Mouse (Mus musculus): Measurements from ENCODE around the gene 1700024G13Rik. TPM values are rescaled to one million over a fixed set of nuclear protein-coding genes. Genes with fewer than 3 reads are reported as not detected.
"Not testable (repeated sequence)": the region's sequence is repeated elsewhere in the genome, so short reads cannot be mapped to it uniquely, and the experiment has no call there.

1700024G13Rik gene
- not detected in 2 replicates for polyA plus RNA-seq (2016; fragmentation: Nextera tagmentation; extraction: Ambion mirVana)

DNA sequence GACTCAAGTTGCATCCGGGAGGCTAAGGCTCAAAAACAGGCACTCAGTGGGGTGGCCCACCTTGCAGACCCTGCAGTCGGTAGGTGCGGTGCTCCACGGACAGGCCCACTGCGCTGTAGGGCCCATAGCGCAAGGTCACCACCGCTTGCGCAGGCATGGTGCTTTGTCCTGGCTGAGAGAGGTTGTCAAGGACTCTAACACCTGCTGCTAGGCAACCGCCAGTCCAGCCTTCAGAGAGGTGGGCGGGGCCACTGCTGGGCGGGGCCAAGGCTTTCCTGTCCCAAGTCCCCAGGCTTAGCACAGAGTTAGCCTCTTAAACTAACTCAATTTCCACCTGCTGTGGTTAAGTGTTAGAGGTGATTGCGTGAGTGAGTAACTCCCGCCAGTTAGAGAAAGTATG lies at the start of gene 1700024G13Rik:
1700024G13Rik (minus strand) TSS at position 196 of the 400 bp plus-strand sequence.
- H3K27ac ChIP-seq = no peak within 1 kb of the TSS
- WGBS = 2% methylated on average over 13 of the region's 13 CpGs
- peaks cover 30% of the 10 kb centered on the region; the same call in 1 of the 2 replicates for H3K27me3 ChIP-seq (ENCODE audit: insufficient read depth, poor library complexity, severe bottlenecking)
- H3K4me1 ChIP-seq = 0 out of 2 replicates have a peak, but pooled peaks cover 4% of the 10 kb centered on the region
- peak; percentile 89 for DNase-seq (ENCODE audit: low spot score)
- no peaks in the 10 kb centered on the region for H3K9me3 ChIP-seq
- H3K36me3 ChIP-seq = no peaks in the 10 kb centered on the region
- no peak within 1 kb of the TSS for H3K4me3 ChIP-seq

DNA sequence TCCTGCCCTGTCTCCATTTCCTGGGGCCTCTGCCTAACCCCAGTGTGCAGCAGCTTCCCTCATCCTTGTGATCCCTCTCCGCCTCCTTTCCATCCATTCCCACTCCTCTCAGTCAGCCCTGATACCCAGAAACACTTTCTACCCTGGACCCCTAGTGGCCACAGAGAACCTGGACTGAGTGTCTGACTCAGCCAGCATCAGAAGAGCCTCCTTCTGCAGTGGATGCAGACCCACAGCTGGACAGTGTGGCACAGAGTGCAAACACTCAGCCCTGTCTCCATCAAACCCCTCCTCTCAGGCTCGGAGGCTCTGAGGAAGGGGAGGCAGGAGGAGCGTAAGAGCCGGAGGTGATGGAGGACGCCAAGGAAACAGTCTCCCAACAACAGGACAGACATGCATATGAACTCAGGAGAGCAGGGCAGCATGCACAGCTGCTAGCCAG lies 49.2 kb upstream of the 1700024G13Rik start:
- Histone ChIP-seq H3K9me3 (no peaks in the 10 kb centered on the region), H3K27me3 (ENCODE audit: insufficient read depth, poor library complexity, severe bottlenecking) (peaks cover 15% of the 10 kb centered on the region; the same call in 1 of the 2 replicates), H3K4me3 (no peak overlapping the region), H3K4me1 (no peaks in the 10 kb centered on the region), H3K36me3 (no peaks in the 10 kb centered on the region), H3K27ac (no peak overlapping the region)
- whole genome bisulfite sequencing = 46% methylated on average over 5 of the region's 5 CpGs
- DNase-seq (ENCODE audit: low spot score) = peak; percentile 56

DNA sequence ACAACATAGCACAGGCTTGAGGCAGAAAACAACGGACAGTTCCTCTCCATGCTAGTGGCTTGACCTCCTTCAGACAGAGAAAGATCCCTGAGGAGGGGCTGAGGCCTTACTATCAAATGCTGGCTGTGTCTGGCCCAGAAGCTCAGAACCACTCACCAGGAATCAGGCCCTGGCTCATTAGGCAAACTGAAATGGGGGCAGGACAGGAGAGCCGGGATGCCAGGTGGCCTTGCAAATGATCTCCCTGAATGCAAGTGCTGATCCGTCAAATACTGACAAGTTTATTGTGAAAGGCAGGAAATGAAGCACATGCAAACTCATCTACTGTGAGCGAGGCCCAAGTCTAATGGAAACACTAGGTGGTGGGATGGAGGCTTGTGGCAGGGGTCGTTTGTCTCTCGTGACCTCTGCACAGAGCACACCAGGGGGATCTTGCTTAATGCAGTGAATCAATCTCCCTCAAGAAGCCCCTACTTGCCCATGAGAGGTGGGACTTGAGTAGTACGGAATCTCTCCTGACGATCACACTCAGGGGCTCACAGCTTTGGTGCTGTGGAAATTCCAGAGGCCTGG lies 40.9 kb upstream of the 1700024G13Rik start:
- peaks cover 6% of the 10 kb centered on the region; the same call in 1 of the 2 replicates for H3K27me3 ChIP-seq (ENCODE audit: insufficient read depth, poor library complexity, severe bottlenecking)
- no peaks in the 10 kb centered on the region for H3K9me3 ChIP-seq
- H3K4me3 ChIP-seq = no peak overlapping the region
- WGBS = 49% methylated on average over 8 of the region's 8 CpGs
- H3K36me3 ChIP-seq = no peaks in the 10 kb centered on the region
- no peak overlapping the region for H3K27ac ChIP-seq
- H3K4me1 ChIP-seq = no peaks in the 10 kb centered on the region
- no peak for DNase-seq (ENCODE audit: low spot score)

DNA sequence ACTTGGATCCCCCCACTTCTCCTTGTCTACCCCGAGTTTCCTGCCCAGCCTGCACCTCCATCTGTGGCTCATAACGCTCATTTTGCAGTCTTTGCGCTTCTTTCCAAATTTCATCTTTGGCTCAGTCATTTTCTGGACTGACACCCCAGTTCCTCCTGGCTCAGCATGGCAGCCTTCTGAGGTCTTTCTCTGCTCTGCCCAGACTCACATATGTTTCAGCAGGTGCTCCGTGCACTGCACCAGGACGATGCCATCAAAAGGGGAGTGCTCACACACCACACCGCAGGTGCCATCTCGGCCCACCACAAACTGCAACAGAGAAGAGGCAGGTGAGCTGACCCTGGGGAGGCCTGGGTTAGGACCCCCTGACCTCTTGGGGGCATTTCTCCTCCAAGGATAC lies 35.8 kb upstream of the 1700024G13Rik start:
- DNase-seq (ENCODE audit: low spot score) = no peak
- H3K27ac ChIP-seq = no peak overlapping the region
- WGBS = 80% methylated on average over 7 of the region's 7 CpGs
- H3K4me3 ChIP-seq = no peak overlapping the region
- peaks cover 9% of the 10 kb centered on the region; the same call in 1 of the 2 replicates for H3K27me3 ChIP-seq (ENCODE audit: insufficient read depth, poor library complexity, severe bottlenecking)
- no peaks in the 10 kb centered on the region for H3K9me3 ChIP-seq
- H3K36me3 ChIP-seq = no peaks in the 10 kb centered on the region
- no peaks in the 10 kb centered on the region for H3K4me1 ChIP-seq

DNA sequence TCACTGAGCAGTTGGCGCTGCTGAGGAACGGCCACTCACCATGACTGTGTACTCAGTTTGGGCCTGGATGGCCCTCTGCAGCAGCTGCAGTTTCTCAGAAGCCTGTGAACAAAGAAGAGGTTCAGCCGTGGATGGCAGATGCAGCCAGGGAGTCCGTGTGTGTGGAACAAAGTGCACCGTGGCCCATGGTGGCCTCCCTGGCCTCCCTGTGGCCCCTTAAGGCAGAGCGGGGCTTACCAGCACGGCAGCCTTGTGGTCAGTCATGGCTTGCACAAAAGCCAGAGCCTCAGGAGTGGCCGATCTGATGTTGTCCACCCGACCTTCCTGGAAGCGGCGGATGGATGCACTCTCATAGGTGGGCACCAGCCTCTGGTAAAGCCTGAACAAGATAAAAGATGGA lies 30.6 kb upstream of the 1700024G13Rik start:
- no peak for DNase-seq (ENCODE audit: low spot score)
- Histone ChIP-seq H3K27ac (no peak overlapping the region), H3K4me1 (no peaks in the 10 kb centered on the region), H3K27me3 (ENCODE audit: insufficient read depth, poor library complexity, severe bottlenecking) (no peaks in the 10 kb centered on the region; the same call in 1 of the 2 replicates), H3K9me3 (no peaks in the 10 kb centered on the region), H3K4me3 (no peak overlapping the region), H3K36me3 (no peaks in the 10 kb centered on the region)
- WGBS = 82% methylated on average over 11 of the region's 11 CpGs

DNA sequence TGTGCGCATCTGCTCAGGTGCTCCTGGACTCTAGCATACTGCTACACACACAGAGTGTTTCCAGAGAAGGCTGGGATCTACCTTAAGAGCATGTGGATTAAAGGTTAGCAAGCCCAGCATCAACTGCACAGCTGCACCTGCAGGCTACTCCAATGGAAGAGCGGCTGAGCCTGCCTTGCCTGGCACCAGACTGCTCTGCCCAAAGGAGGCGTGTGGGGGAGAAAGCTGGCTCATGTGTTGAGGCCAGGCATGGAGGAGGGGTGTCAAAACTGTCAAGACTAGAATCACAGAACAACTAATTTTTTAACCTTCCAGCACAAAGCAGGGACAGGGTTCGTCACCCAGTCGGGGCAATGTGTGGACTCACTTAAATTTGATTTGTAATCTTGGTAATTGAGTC lies 23.9 kb upstream of the 1700024G13Rik start:
- H3K36me3 ChIP-seq = no peaks in the 10 kb centered on the region
- no peak for DNase-seq (ENCODE audit: low spot score)
- 81% methylated on average over 5 of the region's 5 CpGs for WGBS
- no peaks in the 10 kb centered on the region for H3K9me3 ChIP-seq
- no peaks in the 10 kb centered on the region for H3K27me3 ChIP-seq (ENCODE audit: insufficient read depth, poor library complexity, severe bottlenecking)
- H3K4me3 ChIP-seq = no peak overlapping the region
- H3K4me1 ChIP-seq = no peaks in the 10 kb centered on the region
- no peak overlapping the region for H3K27ac ChIP-seq

DNA sequence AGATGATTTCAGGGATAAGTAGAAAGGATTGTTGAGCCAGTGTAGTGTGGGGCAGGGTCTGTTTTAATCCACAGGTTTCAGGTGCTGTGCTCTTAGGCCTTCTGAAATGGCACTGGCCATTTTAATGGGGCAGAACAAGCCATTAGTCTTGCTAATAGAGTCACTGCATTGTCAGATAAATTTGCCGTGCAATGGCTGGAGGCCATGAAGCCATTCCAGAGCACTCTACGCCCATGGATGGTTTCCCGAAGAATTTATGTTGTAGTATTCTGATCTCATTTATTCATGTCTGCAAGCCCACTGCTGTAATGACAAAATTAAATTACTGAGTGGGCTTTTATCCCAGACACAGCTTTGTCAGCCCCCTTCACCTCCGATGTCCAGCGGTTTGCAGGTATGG lies 21.9 kb upstream of the 1700024G13Rik start:
- no peaks in the 10 kb centered on the region for H3K9me3 ChIP-seq
- no peaks in the 10 kb centered on the region for H3K36me3 ChIP-seq
- no peak for DNase-seq (ENCODE audit: low spot score)
- WGBS = 90% methylated on average over 5 of the region's 5 CpGs
- no peak overlapping the region for H3K27ac ChIP-seq
- H3K4me1 ChIP-seq = no peaks in the 10 kb centered on the region
- H3K27me3 ChIP-seq (ENCODE audit: insufficient read depth, poor library complexity, severe bottlenecking) = no peaks in the 10 kb centered on the region
- no peak overlapping the region for H3K4me3 ChIP-seq

DNA sequence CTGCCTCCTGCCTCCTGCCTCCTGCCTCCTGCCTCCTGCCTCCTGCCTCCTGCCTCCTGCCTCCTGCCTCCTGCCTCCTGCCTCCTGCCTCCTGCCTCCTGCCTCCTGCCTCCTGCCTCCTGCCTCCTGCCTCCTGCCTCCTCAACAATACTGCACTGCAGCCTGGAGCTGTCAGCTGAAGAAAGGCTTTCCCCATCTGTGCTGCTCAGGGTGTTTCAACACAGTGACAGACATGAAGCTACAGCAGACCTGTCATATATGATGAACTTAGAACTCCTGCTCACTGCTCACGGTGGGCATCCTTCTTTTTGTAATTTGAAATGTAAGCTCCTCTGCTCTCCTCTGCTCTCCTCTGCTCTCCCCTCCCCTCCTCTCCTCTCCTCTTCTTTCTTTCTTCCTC lies 17.2 kb upstream of the 1700024G13Rik start:
- H3K4me1 ChIP-seq = not testable (repeated sequence)
- 81% methylated on average over 1 of the region's 1 CpGs for WGBS

DNA sequence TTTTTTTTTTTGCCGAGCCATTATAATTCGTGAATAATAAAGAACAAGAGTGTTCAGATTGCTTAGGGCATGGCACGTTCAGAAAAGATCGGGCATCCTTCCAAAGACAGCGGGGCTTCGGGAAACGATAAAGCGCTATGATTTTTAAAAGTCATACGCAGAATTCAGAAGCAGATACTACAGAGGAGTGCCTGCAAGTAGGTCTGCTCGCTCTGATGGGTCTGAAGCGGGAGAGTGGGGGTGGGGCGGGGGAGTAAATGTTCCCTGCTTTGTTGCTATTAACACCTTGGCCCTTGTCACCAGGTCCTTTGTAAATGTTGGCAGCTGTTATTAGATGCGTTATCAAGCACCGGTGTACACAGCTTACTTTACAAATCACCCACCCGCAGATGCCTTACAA lies 6.6 kb downstream of the 1700024G13Rik start:
- H3K4me1 ChIP-seq = peaks cover 28% of the 10 kb centered on the region
- H3K27ac ChIP-seq = no peak overlapping the region
- no peaks in the 10 kb centered on the region for H3K9me3 ChIP-seq
- H3K36me3 ChIP-seq = no peaks in the 10 kb centered on the region
- 35% methylated on average over 15 of the region's 15 CpGs for WGBS
- H3K4me3 ChIP-seq = no peak overlapping the region
- DNase-seq (ENCODE audit: low spot score) = no peak
- peaks cover 68% of the 10 kb centered on the region for H3K27me3 ChIP-seq (ENCODE audit: insufficient read depth, poor library complexity, severe bottlenecking)

More for the DNA sequence above, 17.2 kb upstream of the 1700024G13Rik start:
- H3K9me3 ChIP-seq; H3K36me3 ChIP-seq; DNase-seq (ENCODE audit: low spot score); H3K27ac ChIP-seq; H3K4me3 ChIP-seq; H3K27me3 ChIP-seq (ENCODE audit: insufficient read depth, poor library complexity, severe bottlenecking): not testable (repeated sequence)

DNA sequence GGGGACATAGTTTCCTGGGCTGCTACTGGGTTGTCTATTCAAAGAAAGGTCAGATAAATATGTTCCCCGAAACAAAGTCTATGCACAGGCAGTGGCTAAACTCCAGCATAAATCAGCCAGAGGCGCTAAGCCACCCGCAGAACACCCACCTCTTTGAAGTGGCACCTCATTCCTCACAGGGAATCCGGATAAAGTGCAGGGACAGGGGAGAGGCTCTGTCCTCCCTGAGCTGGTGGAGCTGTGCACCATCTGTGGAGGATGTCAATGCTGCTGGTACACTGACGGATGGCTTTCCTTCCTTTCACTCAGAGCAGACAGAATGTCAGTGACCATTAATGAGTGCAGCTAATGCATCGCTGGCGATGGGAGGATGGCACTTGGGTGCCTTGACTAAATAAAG lies 7.1 kb downstream of the 1700024G13Rik start:
- H3K9me3 ChIP-seq = no peaks in the 10 kb centered on the region
- H3K27ac ChIP-seq = no peak overlapping the region
- 20% methylated on average over 7 of the region's 7 CpGs for WGBS
- no peak overlapping the region for H3K4me3 ChIP-seq
- H3K4me1 ChIP-seq = peaks cover 28% of the 10 kb centered on the region
- H3K27me3 ChIP-seq (ENCODE audit: insufficient read depth, poor library complexity, severe bottlenecking) = peaks cover 70% of the 10 kb centered on the region
- no peaks in the 10 kb centered on the region for H3K36me3 ChIP-seq
- no peak for DNase-seq (ENCODE audit: low spot score)

DNA sequence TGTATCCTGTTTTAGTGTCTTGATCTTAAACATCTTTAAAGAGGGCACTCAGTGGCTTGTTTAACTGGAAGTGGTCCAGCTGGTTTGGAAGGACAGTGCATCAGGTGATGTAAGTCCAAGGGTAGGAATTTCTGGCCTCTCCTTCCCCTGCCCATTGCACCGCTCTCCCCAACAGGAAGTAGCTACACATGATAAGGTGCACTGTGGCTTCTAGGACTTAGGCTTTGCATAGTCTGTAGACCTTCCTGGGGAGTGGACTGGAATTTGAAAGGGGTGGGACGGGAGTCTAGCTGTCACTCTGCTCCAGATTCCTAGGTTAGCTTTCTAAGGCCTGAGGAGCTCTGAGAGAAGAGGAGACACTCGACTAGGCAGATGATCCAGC lies 8.1 kb downstream of the 1700024G13Rik start:
- H3K9me3 ChIP-seq = no peaks in the 10 kb centered on the region
- no peak overlapping the region for H3K27ac ChIP-seq
- WGBS = 24% methylated on average over 3 of the region's 3 CpGs
- no peaks in the 10 kb centered on the region for H3K36me3 ChIP-seq
- no peak for DNase-seq (ENCODE audit: low spot score)
- no peak overlapping the region for H3K4me3 ChIP-seq
- H3K4me1 ChIP-seq = peaks cover 28% of the 10 kb centered on the region
- H3K27me3 ChIP-seq (ENCODE audit: insufficient read depth, poor library complexity, severe bottlenecking) = peaks cover 62% of the 10 kb centered on the region

DNA sequence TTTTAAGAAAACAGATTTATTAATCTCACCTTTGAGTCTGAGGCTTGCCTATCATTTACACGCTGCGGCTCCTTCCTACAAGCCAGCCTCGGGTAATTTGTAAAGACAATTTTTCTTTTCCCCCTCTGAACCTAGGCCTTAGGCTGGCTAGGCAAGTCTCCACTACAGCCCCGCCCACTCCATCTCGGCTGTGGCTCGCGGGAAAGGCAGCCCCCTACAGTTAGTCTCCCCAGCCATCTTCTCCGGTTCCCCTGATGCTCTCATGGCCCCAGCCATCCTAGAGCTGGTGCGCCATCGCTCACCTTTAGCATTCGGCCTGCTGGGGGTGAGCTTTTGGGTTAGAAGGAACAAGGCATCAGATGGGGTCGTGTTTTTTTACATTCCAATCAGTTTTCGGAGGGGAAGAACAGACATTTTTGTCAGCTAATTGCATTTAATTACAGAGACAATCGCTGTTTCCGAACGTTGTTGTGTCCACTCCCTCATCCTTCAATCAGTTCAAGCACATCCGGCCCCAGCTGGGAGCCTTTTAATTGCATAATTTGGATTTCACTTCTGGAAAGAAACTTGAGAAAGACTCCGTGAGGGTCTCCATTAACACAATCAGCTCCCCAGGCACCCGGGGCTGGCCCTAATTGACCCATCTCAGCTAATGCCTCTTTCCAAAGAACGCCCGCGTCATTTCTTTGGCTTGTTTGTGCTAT lies 8.6 kb downstream of the 1700024G13Rik start:
- 17% methylated on average over 22 of the region's 22 CpGs for WGBS
- DNase-seq (ENCODE audit: low spot score) = no peak
- Histone ChIP-seq H3K27me3 (ENCODE audit: insufficient read depth, poor library complexity, severe bottlenecking) (peaks cover 58% of the 10 kb centered on the region), H3K4me1 (peaks cover 28% of the 10 kb centered on the region), H3K4me3 (peak overlapping the region; percentile 24; the same call in 1 of the 2 replicates), H3K9me3 (no peaks in the 10 kb centered on the region), H3K27ac (no peak overlapping the region), H3K36me3 (no peaks in the 10 kb centered on the region)

DNA sequence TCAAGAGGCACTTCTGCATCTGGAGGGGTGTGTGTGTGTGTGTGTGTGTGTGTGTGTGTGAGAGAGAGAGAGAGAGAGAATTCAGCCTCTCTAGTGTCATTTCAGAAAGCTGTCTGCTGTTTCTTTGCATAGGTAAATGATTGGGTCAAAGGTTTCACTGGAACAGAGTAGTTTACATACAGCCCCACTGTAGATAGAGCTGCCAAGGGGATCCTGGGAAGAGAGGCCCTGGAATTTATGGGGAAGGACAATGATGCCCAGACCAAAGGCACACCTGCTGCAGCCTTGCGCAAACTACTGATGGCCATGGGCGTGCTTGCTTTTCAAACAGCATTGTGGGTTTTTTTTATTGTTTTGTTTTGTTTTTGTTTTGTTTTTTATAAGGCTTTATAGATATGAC lies 15.7 kb downstream of the 1700024G13Rik start:
- Histone ChIP-seq H3K27ac (no peak overlapping the region), H3K36me3 (no peaks in the 10 kb centered on the region), H3K4me3 (no peak overlapping the region), H3K27me3 (ENCODE audit: insufficient read depth, poor library complexity, severe bottlenecking) (peaks cover 13% of the 10 kb centered on the region; the same call in 1 of the 2 replicates), H3K9me3 (no peaks in the 10 kb centered on the region), H3K4me1 (no peaks in the 10 kb centered on the region)
- DNase-seq (ENCODE audit: low spot score) = no peak
- 88% methylated on average over 2 of the region's 2 CpGs for WGBS
